Mouse (Mus musculus) urinary bladder, postnatal 25 days (tissue): ENCODE results near the gene Mrtfa.
A peak's percentile ranks its signal among the peaks of the same experiment; 100 is the strongest.

Experiments used
- DNase-seq: peaks from one replicate; pipeline ENCODE4 v3.0.0; 2022; ENCODE audit warnings: low spot score

The Mrtfa gene

GRCm38 (mm10) chr15:81064661-81065060, 125.9 kb downstream of the Mrtfa start:
- no peak for DNase-seq

- DNase-seq = peak; percentile 30
These were observed 126.4 kb downstream of the Mrtfa start for GRCm38 (mm10) chr15:81064143-81064542.

DNA sequence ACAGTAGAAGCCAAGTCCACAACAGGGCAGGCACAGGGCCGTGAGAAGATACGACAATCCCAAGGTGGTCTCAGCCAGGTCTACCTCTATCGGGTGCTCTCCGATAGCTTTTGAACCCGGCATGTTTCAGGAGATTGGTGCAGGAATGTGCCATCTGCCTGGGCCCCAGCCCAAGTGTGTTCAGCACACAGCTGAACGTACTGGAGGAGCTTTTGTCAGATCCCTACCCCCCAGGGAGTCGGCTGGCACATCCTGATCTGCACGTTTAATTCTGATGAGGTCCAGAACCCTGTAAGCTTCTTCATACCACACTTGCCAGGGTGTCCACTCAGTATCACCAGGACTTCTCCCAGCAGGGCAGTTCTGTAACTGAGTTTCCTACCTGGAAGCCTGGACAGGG, 127.9 kb downstream of the Mrtfa start:
- DNase-seq = no peak

- DNase-seq = no peak
These were observed 128.4 kb downstream of the Mrtfa start for GRCm38 (mm10) chr15:81062175-81062588.

DNA sequence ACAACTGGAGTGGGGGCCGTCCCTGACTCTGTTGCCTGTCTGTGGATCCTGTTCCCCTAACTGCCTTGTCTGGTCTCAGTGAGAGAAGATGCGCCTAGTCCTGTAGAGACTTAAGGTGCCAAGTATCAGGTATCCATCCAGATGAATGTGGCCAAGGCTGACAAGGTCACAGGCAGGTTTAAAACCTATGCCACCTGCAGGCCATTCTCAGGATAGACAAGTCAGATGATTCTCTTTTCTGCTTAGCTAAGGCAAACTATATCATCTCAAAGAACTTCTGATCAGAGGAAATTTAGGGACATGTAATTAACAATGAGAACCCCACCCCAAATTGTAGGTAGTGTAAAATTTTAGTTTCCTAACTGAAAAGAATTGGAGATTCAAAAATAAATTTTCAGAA, 129.6 kb downstream of the Mrtfa start:
- DNase-seq = no peak

- DNase-seq = no peak
These were observed 132.8 kb downstream of the Mrtfa start for GRCm38 (mm10) chr15:81057736-81058135.

DNA sequence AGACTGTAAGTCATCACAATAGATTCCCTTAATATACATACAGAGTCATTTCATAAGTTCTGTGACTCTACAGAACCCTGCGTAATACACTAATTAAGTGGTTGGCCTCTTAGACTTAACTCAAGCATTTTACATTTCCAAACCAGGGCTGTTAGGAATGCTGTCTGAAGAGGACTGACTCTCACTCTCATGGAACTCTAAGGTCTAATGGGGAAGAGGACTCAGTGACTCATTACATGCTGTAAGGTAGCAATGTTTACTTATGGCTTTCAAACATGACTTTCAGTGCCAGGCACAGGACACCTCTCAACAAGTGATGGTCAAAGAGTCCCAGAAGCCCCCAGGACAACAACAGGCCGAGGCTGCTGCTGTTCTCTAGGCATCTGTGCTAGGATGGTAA, 135.1 kb downstream of the Mrtfa start:
- no peak for DNase-seq

GRCm38 (mm10) chr15:81052491-81052890, 138.1 kb downstream of the Mrtfa start:
- DNase-seq = no peak

DNA sequence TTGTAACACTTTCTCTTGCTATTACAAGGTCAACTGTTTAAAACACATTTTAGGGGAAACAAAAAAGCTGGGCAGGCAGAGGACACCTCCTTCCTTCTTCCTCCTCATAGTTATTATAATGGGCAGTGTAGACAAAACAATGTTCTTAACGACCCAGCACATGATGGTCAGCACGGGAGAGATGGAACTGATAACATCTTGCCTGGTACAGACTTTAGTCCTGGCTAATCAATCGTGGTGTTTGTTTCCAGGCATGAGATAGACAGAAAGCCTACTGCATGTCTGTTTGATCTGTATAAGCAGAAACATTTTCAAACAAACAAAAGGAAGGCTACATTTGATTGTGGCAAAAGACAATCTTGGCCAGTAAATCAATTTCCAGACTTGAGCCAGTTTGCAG, 140.1 kb downstream of the Mrtfa start:
- no peak for DNase-seq

DNA sequence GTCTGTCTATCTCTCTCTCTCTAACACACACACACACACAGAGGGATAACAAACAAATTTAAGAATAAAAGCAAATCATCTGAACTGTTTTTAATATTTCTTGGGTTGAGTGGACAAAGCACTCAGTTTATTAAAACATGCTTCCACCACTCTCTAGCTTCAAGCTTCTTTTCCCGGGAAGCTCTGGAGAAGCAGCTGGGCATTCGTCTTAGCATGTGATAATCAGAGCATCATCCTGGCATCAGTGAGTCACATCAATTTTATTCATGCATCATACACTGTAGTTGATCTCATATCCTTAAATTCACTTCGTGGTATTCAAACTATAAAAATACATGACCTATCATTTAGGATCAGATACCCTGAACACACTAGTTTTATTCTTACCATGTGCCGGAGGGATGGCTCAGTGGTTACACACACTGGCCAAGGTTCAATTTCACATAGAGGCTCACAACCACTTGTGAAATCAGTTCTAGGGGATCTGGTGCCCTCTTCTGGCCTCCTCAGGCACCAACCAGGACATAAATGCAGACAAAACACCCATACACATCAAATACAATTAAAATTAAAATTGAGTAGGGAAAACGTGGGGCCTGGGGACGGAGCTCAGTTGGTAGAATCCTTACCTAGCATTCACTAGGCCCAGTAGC, 141.0 kb downstream of the Mrtfa start:
- DNase-seq = no peak

DNA sequence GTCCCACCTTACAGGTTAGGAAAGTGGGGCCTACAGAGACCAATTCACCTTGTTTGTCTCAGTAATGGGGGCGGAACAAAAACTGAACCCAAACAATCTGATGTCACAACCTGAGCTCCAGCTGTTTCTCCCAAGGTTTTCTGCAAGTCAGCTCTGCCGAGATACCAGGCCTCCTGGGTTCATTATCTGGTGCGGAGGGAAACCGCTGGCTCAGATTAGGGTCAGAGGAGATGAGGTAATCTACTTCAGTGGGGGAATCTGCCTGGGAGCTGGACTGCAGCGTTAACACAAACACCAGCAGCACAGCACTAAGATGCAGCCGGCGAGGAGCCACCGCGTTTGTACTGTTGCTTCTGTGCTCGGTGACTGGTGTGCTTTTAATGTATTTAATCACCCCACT, 143.1 kb downstream of the Mrtfa start:
- DNase-seq = no peak

DNA sequence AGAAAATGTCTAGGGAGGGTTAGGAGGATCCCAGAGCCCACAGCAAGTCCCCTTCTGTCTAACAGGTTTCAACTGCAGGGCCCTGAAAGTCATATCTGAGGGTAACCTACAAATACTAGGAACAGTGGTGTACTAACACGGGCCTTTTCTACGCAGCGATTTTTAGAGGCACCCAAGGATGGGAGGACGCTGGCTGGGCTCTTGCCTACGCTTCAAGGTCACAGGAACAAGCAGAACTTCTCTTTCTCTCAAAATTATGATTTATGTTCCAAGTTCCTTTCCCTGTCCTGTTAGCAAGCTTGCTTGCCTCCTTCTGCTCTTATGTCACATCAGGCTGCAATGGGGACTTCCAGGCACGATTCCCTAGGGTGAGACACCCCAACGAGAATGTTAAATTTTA, 144.5 kb downstream of the Mrtfa start:
- DNase-seq = no peak

GRCm38 (mm10) chr15:81045336-81045735, 145.2 kb downstream of the Mrtfa start:
- no peak for DNase-seq

DNA sequence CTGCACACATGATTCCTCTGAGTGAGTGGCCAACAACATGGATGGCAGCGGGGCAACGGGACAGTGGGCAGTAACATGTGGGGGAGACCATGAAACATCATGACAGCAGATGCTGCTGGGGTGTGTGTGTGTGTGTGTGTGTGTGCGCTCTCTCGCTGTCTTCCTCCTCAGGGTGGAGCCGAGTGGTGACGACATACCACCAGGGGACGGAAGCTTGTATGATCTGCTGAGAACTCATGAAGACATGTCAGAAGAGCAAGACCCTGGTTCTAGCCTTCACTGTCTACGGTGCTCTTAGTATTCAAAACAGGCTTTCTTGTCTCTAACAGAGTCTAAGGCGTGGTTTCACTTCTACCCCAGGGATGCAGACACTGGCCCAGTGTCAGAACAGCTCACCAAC, 146.1 kb downstream of the Mrtfa start:
- no peak for DNase-seq

- DNase-seq = no peak
These were observed 148.2 kb downstream of the Mrtfa start for GRCm38 (mm10) chr15:81042276-81042931.

DNA sequence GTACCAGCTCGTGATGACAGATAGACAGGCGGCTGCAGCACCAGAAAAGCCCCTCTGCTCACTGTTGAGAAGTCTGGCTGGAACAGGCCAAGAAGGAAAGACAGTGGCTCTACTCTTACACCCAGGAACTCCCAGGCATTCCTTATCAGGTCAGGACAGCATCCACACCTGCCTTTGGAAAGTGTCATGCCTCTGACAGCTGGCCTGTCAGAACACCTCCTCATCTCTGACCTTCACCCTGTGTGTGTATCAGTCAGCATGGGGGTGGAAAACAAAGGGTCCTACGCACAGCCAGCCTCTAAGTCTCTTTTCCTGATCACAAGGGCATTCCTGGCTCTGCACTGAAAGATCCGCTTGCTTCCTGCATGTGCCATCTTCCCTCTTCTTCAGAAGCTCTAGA, 148.8 kb downstream of the Mrtfa start:
- no peak for DNase-seq

DNA sequence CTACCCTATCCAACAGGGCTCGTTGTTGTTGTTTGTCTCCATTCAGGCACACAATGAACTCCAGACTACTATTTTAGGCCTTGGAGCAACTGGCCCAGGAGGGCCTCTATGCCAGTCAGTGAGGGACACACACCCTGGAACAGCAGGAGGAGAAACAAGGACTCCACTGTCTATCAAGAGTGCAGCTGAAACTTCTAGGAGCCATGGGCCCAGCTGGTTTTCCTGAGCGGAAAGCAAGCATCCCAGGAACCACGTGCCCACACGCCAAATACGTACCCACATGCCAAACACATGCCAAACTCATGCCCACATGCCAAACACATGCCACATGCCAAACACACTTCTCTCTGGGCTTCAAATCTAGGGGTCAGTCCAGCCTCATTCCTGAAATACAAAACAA, 152.1 kb downstream of the Mrtfa start:
- DNase-seq = no peak

DNA sequence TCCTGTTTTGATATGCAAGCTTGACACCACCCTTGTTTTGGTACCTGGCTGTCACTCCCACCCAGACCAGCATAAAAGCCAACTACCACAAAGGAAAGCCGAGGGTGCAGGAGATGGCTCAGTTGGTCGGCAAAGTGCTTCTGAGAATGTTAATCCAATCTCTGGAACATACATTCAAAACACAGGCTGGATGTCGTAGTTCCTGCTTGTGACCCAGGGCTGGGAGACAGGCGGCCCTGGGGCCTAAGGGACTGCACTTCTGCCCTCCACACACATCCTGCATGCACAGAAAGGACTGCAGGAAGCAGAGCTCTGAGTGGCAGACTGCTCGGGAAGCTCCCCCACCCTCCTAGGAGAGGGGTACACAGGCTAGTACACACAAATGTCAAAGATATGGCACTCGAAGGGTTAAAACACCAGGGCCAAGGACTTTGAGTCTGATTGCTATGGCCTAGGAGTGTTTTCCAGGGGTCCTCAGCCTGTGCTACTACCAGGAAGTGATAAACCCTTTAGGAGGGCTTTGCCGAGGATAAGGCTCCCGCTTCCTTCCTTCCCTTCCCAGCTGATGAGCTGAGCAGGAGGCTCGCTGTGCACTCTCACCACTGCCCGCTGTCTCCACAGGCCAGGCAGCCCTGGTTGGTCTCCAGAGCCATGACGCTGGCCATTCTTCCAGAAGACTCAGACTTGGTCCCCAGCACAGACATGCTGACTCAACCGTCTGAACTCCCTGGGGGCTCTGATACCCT, 155.0 kb downstream of the Mrtfa start:
- DNase-seq = no peak

DNA sequence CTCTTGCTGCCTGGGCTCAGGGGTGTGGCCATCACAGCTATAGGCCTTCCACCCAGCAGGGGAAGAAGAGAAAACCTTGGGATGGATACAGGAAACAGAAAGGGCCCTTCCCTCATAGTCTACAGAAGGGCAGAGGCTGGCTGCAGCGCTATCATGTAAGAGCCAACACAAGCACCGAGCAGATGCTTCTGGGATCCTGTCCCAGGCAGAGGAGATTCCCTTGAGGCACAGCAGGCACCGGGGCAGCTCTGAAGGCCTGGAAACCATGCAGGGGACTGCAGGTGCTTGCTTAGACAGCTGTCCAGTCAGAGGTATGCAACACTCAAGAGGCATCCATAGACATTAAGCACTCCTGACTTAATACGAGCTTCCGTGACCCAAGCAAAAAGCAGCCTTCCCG, 156.4 kb downstream of the Mrtfa start:
- no peak for DNase-seq

- DNase-seq = no peak
These were observed 157.5 kb downstream of the Mrtfa start for GRCm38 (mm10) chr15:81032941-81033629.

DNA sequence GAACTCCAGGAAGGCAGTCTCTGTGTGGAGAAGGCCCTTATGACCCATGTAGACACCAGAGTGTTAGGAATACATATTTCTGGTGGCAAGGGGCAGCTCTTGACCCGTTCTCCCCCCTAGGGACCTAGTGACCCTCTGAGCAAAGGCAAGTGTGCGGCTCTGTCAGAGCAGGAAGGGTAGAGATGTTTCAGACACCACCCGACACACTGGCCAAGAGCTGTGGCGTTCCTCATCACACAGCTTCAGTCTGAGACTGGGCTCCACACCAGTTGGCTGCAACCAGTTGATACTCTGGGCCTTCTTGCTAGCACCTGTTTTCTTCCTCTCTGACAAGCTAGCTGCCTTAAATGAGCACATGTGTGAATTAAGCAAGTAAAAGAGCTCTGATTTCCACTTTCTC, 158.9 kb downstream of the Mrtfa start:
- DNase-seq = no peak

- DNase-seq = no peak
These were observed 159.6 kb downstream of the Mrtfa start for GRCm38 (mm10) chr15:81030891-81031425.
